Mouse (Mus musculus) ES-E14 (cell line): ENCODE data around the gene Hacd4. TPM values are rescaled to one million over a fixed set of nuclear protein-coding genes. Genes with fewer than 3 reads are reported as not detected.

Experiments
- DNase-seq: peaks from one replicate; pipeline ENCODE4 v3.0.0-alpha.2; 2013; ENCODE audit warnings: low read depth, low spot score
- H3K27ac ChIP-seq: 2 replicates; pipeline ENCODE4 v1.5.1; 2012; ENCODE audit warnings: low read depth, mild to moderate bottlenecking, low read length, moderate library complexity, mixed read lengths; ENCODE audit not compliant: poor library complexity, insufficient read depth, severe bottlenecking
- H3K36me3 ChIP-seq: 2 replicates; pipeline ENCODE4 v1.6.1; 2012; ENCODE audit warnings: mild to moderate bottlenecking, low read length, moderate library complexity, mixed read lengths; ENCODE audit not compliant: control insufficient read depth, poor library complexity, insufficient read depth, severe bottlenecking
- H3K4me1 ChIP-seq, 2 experiments: fragments of 150-350 bp in 1 of 2; sonication (generic) in 1 of 2; 2 replicates each; pipeline ENCODE4 v1.6.1; 2012; ENCODE audit warnings: low read length in 2 of 2, mild to moderate bottlenecking in 1 of 2, mixed read lengths in 1 of 2; ENCODE audit not compliant: control insufficient read depth in 2 of 2, insufficient read depth in 2 of 2, poor library complexity in 1 of 2
- H3K4me3 ChIP-seq, 2 experiments: fragments of 150-350 bp in 1 of 2; sonication (generic) in 1 of 2; 2 replicates each; pipeline ENCODE4 v1.5.1; 2012; ENCODE audit warnings: low read length in 2 of 2, low read depth in 1 of 2, mild to moderate bottlenecking in 1 of 2, mixed read lengths in 1 of 2; ENCODE audit not compliant: insufficient read depth in 1 of 2, poor library complexity in 1 of 2, severe bottlenecking in 1 of 2
- H3K9ac ChIP-seq: 2 replicates; pipeline ENCODE4 v1.6.1; 2012; ENCODE audit warnings: low read depth, mild to moderate bottlenecking, low read length, mixed read lengths; ENCODE audit not compliant: poor library complexity, insufficient read depth, severe bottlenecking
- H3K9me3 ChIP-seq: fragments of 150-350 bp; sonication (generic); 2 replicates; pipeline ENCODE4 v1.6.1; 2012; ENCODE audit warnings: low read depth, mild to moderate bottlenecking, low read length; ENCODE audit not compliant: control insufficient read depth, insufficient read depth
- CHD2 ChIP-seq: IDR thresholded peaks from 2 replicates; pipeline ENCODE4 v1.6.1; 2014; ENCODE audit warnings: mild to moderate bottlenecking, low read depth, low read length, inconsistent platforms
- HCFC1 ChIP-seq: IDR thresholded peaks from 2 replicates; pipeline ENCODE4 v1.6.1; 2012; ENCODE audit warnings: low read length, inconsistent platforms, borderline replicate concordance; ENCODE audit not compliant: insufficient read depth
- MAFK ChIP-seq: IDR thresholded peaks from 2 replicates; pipeline ENCODE4 v1.6.1; 2014; ENCODE audit warnings: mild to moderate bottlenecking, low read depth, low read length, inconsistent platforms; ENCODE audit not compliant: insufficient read depth
- ZC3H11A ChIP-seq: IDR thresholded peaks from 2 replicates; pipeline ENCODE4 v1.6.1; 2012; ENCODE audit warnings: low read depth, mild to moderate bottlenecking, inconsistent platforms, low read length, borderline replicate concordance
- ZNF384 ChIP-seq: IDR thresholded peaks from 2 replicates; pipeline ENCODE4 v1.6.1; 2012; ENCODE audit warnings: low read depth, low read length, inconsistent platforms
- in situ Hi-C, 2 experiments: fragments of 600-800 bp; cut with MboI; formaldehyde crosslinking; loops; one replicate each; pipeline ENCODE4 v1.15.1; 2025; ENCODE audit warnings: low sequenced_read_pairs in 2 of 2, inconsistent platforms in 1 of 2; ENCODE audit not compliant: unreplicated experiment in 2 of 2
- total RNA-seq: library from RNA; depleted of rRNA; stranded (reverse); fragments of 300-350 nt; gene quantifications from 2 replicates; pipeline ENCODE4 v1.2.3, GENCODE M21; 2012

The Hacd4 gene
- total RNA-seq, 1 experiment, result 5.7 TPM

GRCm38 (mm10) chr4:88372293-88373224 lies 66.2 kb downstream of the Hacd4 start:
- no peak overlapping the region for H3K4me3 ChIP-seq
- no peak for DNase-seq
- H3K27ac ChIP-seq, result no peak overlapping the region
- in situ Hi-C loops, result no loop called here
- no peak overlapping the region for H3K9ac ChIP-seq
- no peaks in the 10 kb centered on the region for H3K36me3 ChIP-seq
- no peaks in the 10 kb centered on the region for H3K4me1 ChIP-seq
- TF ChIP-seq CHD2, result no peak
- TF ChIP-seq HCFC1, result no peak
- no peak for TF ChIP-seq MAFK
- no peak for TF ChIP-seq ZNF384
- TF ChIP-seq ZC3H11A, result no peak
- no peaks in the 10 kb centered on the region for H3K9me3 ChIP-seq

- Histone ChIP-seq H3K36me3 (no peaks in the 10 kb centered on the region), H3K4me3 (no peak overlapping the region), H3K9ac (no peak overlapping the region), H3K9me3 (no peaks in the 10 kb centered on the region), H3K4me1 (no peaks in the 10 kb centered on the region), H3K27ac (no peak overlapping the region)
- DNase-seq, result no peak
- in situ Hi-C loops, result no loop called here
- no peak for TF ChIP-seq ZNF384
- TF ChIP-seq CHD2, result no peak
- no peak for TF ChIP-seq MAFK
- TF ChIP-seq HCFC1, result no peak
- no peak for TF ChIP-seq ZC3H11A
Observed at GRCm38 (mm10) chr4:88370819-88371218, 67.9 kb downstream of the Hacd4 start.

GRCm38 (mm10) chr4:88369951-88370350 lies 68.8 kb downstream of the Hacd4 start:
- no peaks in the 10 kb centered on the region for H3K9me3 ChIP-seq
- in situ Hi-C loops, result no loop called here
- no peak for TF ChIP-seq ZNF384
- TF ChIP-seq CHD2, result no peak
- no peak for TF ChIP-seq ZC3H11A
- TF ChIP-seq HCFC1, result no peak
- no peak overlapping the region for H3K4me3 ChIP-seq
- H3K36me3 ChIP-seq, result no peaks in the 10 kb centered on the region
- no peak overlapping the region for H3K9ac ChIP-seq
- DNase-seq, result no peak
- no peak overlapping the region for H3K27ac ChIP-seq
- no peaks in the 10 kb centered on the region for H3K4me1 ChIP-seq

GRCm38 (mm10) chr4:88357431-88357830 lies 81.3 kb downstream of the Hacd4 start:
- no peak overlapping the region for H3K9ac ChIP-seq
- no peak for DNase-seq
- no peak for TF ChIP-seq ZC3H11A
- no peak for TF ChIP-seq MAFK
- no peak for TF ChIP-seq HCFC1
- TF ChIP-seq ZNF384, result no peak
- no peak for TF ChIP-seq CHD2
- no peaks in the 10 kb centered on the region for H3K9me3 ChIP-seq
- H3K4me3 ChIP-seq, result no peak overlapping the region
- H3K4me1 ChIP-seq, result no peaks in the 10 kb centered on the region
- in situ Hi-C loops, result no loop called here
- H3K27ac ChIP-seq, result no peak overlapping the region
- no peaks in the 10 kb centered on the region for H3K36me3 ChIP-seq

- DNase-seq, result peak; percentile 22
Observed at GRCm38 (mm10) chr4:88356652-88357051, 82.1 kb downstream of the Hacd4 start.

More at GRCm38 (mm10) chr4:88356652-88357051, 82.1 kb downstream of the Hacd4 start:
- Histone ChIP-seq H3K4me3 (no peak overlapping the region), H3K36me3 (no peaks in the 10 kb centered on the region), H3K27ac (no peak overlapping the region), H3K4me1 (no peaks in the 10 kb centered on the region), H3K9ac (no peak overlapping the region), H3K9me3 (no peaks in the 10 kb centered on the region)
- in situ Hi-C loops, result no loop called here
- TF ChIP-seq CHD2, result no peak
